ENCODE assay signal across 8 mouse cellular contexts in the genomic region with DNA sequence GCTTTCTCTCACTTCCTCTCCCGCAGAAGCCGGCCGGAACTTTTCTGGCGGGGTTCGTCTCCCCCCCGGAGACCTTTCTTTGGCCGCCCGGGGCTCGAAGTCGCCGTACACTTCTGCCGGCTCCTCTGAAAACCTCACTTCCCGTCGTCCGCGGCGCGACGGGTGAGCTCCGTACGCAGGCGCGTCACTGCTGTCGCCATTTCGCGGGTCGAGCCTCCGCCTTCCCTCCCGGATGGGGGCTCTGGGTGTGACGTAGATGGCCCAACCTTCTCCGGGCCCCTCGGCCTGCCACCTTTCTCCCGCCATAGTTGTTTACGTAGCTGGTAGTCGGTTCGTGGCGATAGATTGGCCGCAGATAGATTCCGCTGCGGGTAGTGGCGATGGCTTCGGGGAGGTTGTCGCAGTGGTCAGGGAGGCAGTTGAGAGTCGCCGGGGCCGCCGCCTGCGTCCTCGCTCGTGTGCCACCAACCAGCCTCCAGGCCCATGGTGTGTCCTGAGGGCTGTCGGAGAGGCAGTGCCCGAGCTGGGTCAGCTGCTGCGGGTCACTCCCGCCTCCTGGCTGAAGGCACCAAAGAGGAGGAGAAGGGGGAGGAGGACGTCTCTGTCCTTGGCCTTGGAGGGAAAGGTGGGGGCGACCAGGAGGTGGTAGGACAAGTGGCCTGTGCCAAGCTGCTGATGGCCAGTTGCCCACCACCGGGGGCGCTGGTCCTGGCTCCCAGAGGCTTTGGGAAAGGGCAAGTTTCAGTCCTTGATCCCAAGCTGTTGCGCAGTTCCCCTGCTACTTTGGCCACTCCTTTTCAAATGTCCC. TPM values are rescaled to one million over a fixed set of nuclear protein-coding genes. Genes with fewer than 3 reads are reported as not detected.
A peak's percentile ranks its signal among the peaks of the same experiment; 100 is the strongest.
DNase-seq lines count a peak whose midpoint lies in the region; ATAC-seq lines count a peak whose summit lies in the region.

A gene (minus strand): TSS at position 551 of the 808 bp plus-strand sequence.

- 0% methylated on average over 59 of the region's 59 CpGs for WGBS in forebrain, embryonic 10.5 days
- WGBS in heart, embryonic 15.5 days, result under 1% methylated on average over 59 of the region's 59 CpGs
- under 1% methylated on average over 59 of the region's 59 CpGs for WGBS in liver, embryonic 15.5 days (ENCODE audit: insufficient replicate concordance)
- under 1% methylated on average over 59 of the region's 59 CpGs for WGBS in neural tube, embryonic 12.5 days

- H3K36me3 ChIP-seq in forebrain, embryonic 10.5 days (replicated peaks), result peaks cover 30% of the 10 kb centered on the region
- H3K36me3 ChIP-seq in heart, embryonic 15.5 days, result peaks cover 25% of the 10 kb centered on the region
- peaks cover 29% of the 10 kb centered on the region for H3K36me3 ChIP-seq in liver, embryonic 15.5 days (replicated peaks)
- H3K36me3 ChIP-seq in neural tube, embryonic 12.5 days, result peaks cover 21% of the 10 kb centered on the region

- peak within 1 kb of the TSS; percentile 98 for H3K27ac ChIP-seq in forebrain, embryonic 10.5 days
- H3K27ac ChIP-seq in heart, embryonic 15.5 days, result peak within 1 kb of the TSS; percentile 99
- peak within 1 kb of the TSS; percentile 100 for H3K27ac ChIP-seq in liver, embryonic 15.5 days (replicated peaks)
- peak within 1 kb of the TSS; percentile 97 for H3K27ac ChIP-seq in neural tube, embryonic 12.5 days

- peak within 1 kb of the TSS; percentile 85 for H3K4me3 ChIP-seq in forebrain, embryonic 10.5 days
- peak within 1 kb of the TSS; percentile 87 for H3K4me3 ChIP-seq in heart, embryonic 15.5 days
- peak within 1 kb of the TSS; percentile 82 for H3K4me3 ChIP-seq in liver, embryonic 15.5 days (replicated peaks)
- peak within 1 kb of the TSS; percentile 67 for H3K4me3 ChIP-seq in neural tube, embryonic 12.5 days

- no peaks in the 10 kb centered on the region for H3K27me3 ChIP-seq in forebrain, embryonic 10.5 days (ENCODE audit: poor library complexity, severe bottlenecking)
- no peaks in the 10 kb centered on the region for H3K27me3 ChIP-seq in heart, embryonic 15.5 days
- no peaks in the 10 kb centered on the region for H3K27me3 ChIP-seq in liver, embryonic 15.5 days
- H3K27me3 ChIP-seq in neural tube, embryonic 12.5 days (replicated peaks), result no peaks in the 10 kb centered on the region

- ATAC-seq in heart, embryonic 15.5 days (replicated peaks; ENCODE audit: insufficient number of reproducible peaks, insufficient read depth, low FRiP score, low read depth), result peak; percentile 95
- ATAC-seq in liver, embryonic 15.5 days (ENCODE audit: insufficient read depth), result peak; percentile 86
- peak; percentile 95 for ATAC-seq in neural tube, embryonic 12.5 days (ENCODE audit: low FRiP score, low read depth)

- H3K9ac ChIP-seq in heart, embryonic 15.5 days, result peak within 1 kb of the TSS; percentile 97
- H3K9ac ChIP-seq in liver, embryonic 15.5 days, result peak within 1 kb of the TSS; percentile 95
- H3K9ac ChIP-seq in neural tube, embryonic 12.5 days, result peak within 1 kb of the TSS; percentile 82

- H3K4me1 ChIP-seq in forebrain, embryonic 10.5 days, result peaks cover 27% of the 10 kb centered on the region
- peaks cover 16% of the 10 kb centered on the region for H3K4me1 ChIP-seq in heart, embryonic 15.5 days (replicated peaks)
- H3K4me1 ChIP-seq in liver, embryonic 15.5 days (replicated peaks), result peaks cover 43% of the 10 kb centered on the region
- H3K4me1 ChIP-seq in neural tube, embryonic 12.5 days, result peaks cover 8% of the 10 kb centered on the region

- peak within 1 kb of the TSS; percentile 72 for H3K4me2 ChIP-seq in heart, embryonic 15.5 days
- H3K4me2 ChIP-seq in liver, embryonic 15.5 days, result peak within 1 kb of the TSS; percentile 75
- H3K4me2 ChIP-seq in neural tube, embryonic 12.5 days (replicated peaks), result peak within 1 kb of the TSS; percentile 72

- DNase-seq in CD8-positive naive resting alpha-beta T cell, adult 2 months (ENCODE audit: low read depth in 2 of 2, low spot score in 2 of 2), result peak; percentile 98
- peak; percentile 94 for DNase-seq in c-Kit-positive CD71-negative TER-119-negative erythroid progenitor cells, embryonic 14.5 days (ENCODE audit: low read depth)
- peak; percentile 95 for DNase-seq in forebrain, embryonic 10.5 days (ENCODE audit: extremely low spot score, low spot score)
- peak; percentile 97 to 99 for DNase-seq in kidney, postnatal 25 days
- peak; percentile 98 for DNase-seq in telencephalon, adult 2 months (ENCODE audit: low read depth, low spot score)

- H3K9me3 ChIP-seq in forebrain, embryonic 10.5 days, result no peaks in the 10 kb centered on the region
- no peaks in the 10 kb centered on the region for H3K9me3 ChIP-seq in heart, embryonic 15.5 days (replicated peaks)
- no peaks in the 10 kb centered on the region for H3K9me3 ChIP-seq in liver, embryonic 15.5 days (replicated peaks)
- H3K9me3 ChIP-seq in neural tube, embryonic 12.5 days, result no peaks in the 10 kb centered on the region

RNA-seq across cellular contexts. Expression of the gene that starts here (rescaled TPM):
- polyA plus RNA-seq in forebrain, embryonic 10.5 days (2016; fragmentation: Nextera tagmentation; extraction: Ambion mirVana), result 39.0 and 42.2 TPM in 2 replicates
- 35.7 and 37.9 TPM in 2 replicates for polyA plus RNA-seq in heart, embryonic 15.5 days (2015; fragmentation: Nextera tagmentation; extraction: Ambion mirVana)
- polyA plus RNA-seq in liver, embryonic 15.5 days (2015; fragmentation: Nextera tagmentation; extraction: Ambion mirVana), result 19.3 and 23.4 TPM in 2 replicates
- polyA plus RNA-seq in neural tube, embryonic 12.5 days (2016; fragmentation: Nextera tagmentation; extraction: Ambion mirVana), result 28.0 and 35.2 TPM in 2 replicates

Comparison
In these comparisons a context has a peak if more than half of its experiments do, and no peak if none do; other contexts are left out.
1. Peak in every context shown above with its lines: DNase-seq, ATAC-seq, H3K4me3 ChIP-seq and H3K27ac ChIP-seq.